Mouse (Mus musculus) spleen, adult 2 months (tissue): ENCODE measurements around the gene Sap30. TPM values are rescaled to one million over a fixed set of nuclear protein-coding genes. Genes with fewer than 3 reads are reported as not detected.

ENCODE experiments used
- DNase-seq, 2 experiments: peaks; one replicate each; pipeline versions ENCODE4 v3.0.0 to v3.0.0-alpha.2; 2012 to 2021; ENCODE audit warnings: low spot score in 2 of 2, low read depth in 1 of 2
- H3K27ac ChIP-seq: fragments of 200-500 bp; 2 replicates; pipeline ENCODE4 v1.5.1; 2012; ENCODE audit warnings: low read length, inconsistent platforms; ENCODE audit not compliant: insufficient read depth
- H3K27me3 ChIP-seq: fragments of 200-500 bp; 2 replicates; pipeline ENCODE4 v1.6.1; 2012; ENCODE audit warnings: mild to moderate bottlenecking, moderate library complexity, low read length, inconsistent platforms; ENCODE audit not compliant: control insufficient read depth, insufficient read depth
- H3K36me3 ChIP-seq: fragments of 200-500 bp; 2 replicates; pipeline ENCODE4 v1.6.1; 2012; ENCODE audit warnings: mild to moderate bottlenecking, low read length, inconsistent platforms; ENCODE audit not compliant: control insufficient read depth, insufficient read depth
- H3K4me1 ChIP-seq: fragments of 200-500 bp; 2 replicates; pipeline ENCODE4 v1.6.1; 2011; ENCODE audit warnings: inconsistent platforms; ENCODE audit not compliant: control insufficient read depth, insufficient read depth, insufficient read length
- H3K4me3 ChIP-seq: fragments of 200-500 bp; 2 replicates; pipeline ENCODE4 v1.5.1; 2011; ENCODE audit warnings: mild to moderate bottlenecking, inconsistent platforms; ENCODE audit not compliant: insufficient read depth, insufficient read length; ENCODE audit errors: extremely low read depth
- CTCF ChIP-seq: fragments of 200-500 bp; IDR thresholded peaks from 2 replicates; pipeline ENCODE4 v1.5.1; 2011; ENCODE audit warnings: mild to moderate bottlenecking, inconsistent platforms; ENCODE audit not compliant: insufficient read depth, insufficient read length, insufficient replicate concordance; ENCODE audit errors: extremely low read depth
- POLR2A ChIP-seq: fragments of 200-500 bp; IDR thresholded peaks from 2 replicates; pipeline ENCODE4 v1.6.1; 2011; ENCODE audit warnings: low read depth, low read length, inconsistent platforms
- WGBS: fragments of 180-500 bp; shearing (Covaris S2); methylation state at CpG from one replicate; pipeline ENCODE4 v1.1.7; 2018; 5-methylcytosine and 5-hydroxymethylcytosine counted together
- polyA plus RNA-seq: library from polyadenylated mRNA; depleted of rRNA; stranded (reverse); fragments of >200 nt; gene quantifications from 2 replicates; pipeline ENCODE4 v1.2.3, GENCODE M21; 2012; rRNA removed

Gene Sap30
- polyA plus RNA-seq, 1 experiment: 7.0 TPM

DNA sequence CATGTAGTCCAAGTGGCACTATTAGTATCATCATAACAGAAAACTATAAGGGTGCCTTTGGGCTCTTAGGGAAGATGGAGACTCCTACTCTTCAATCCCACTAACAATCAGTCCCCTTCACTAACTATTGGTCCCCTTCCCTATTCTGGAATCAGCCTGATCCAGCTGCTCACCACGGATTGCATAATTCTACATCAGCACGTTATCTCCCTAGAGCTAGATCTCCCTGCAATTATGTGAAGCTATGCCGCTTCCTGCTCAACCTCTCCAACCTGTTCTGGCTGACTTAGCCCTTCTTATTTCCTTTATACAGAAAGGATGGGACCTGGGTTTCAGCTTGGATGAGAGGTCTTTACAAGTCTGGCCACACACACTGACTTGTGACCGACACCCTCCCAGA is 44.4 kb downstream of the Sap30 start:
- TF ChIP-seq POLR2A (no peak), CTCF (no peak)
- H3K4me3 ChIP-seq: no peak overlapping the region
- WGBS: 68% methylated on average over 4 of the region's 4 CpGs
- H3K36me3 ChIP-seq: no peaks in the 10 kb centered on the region
- H3K27me3 ChIP-seq: no peaks in the 10 kb centered on the region
- DNase-seq: no peak
- no peaks in the 10 kb centered on the region for H3K4me1 ChIP-seq
- H3K27ac ChIP-seq: no peak overlapping the region

DNA sequence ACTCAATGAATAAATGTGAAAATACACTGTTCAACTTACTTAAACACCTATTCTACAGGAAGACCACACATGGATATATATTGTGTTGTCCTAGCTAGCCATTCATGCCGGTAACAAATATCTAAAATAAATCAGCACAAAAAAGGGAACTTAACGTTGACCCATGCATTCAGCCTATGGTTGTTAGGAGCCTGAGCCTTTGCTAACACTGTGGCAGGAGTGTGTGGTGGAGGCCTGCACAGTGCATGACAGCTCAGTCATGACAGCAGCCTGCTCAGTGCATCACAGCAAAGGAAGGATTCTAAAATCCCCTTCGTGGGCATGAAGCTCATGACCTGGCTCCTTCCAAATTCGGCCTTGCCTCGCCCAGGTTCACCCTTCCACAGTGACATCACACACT is 46.1 kb downstream of the Sap30 start:
- no peak overlapping the region for H3K27ac ChIP-seq
- TF ChIP-seq CTCF: no peak
- no peak for TF ChIP-seq POLR2A
- no peak overlapping the region for H3K4me3 ChIP-seq
- no peak for DNase-seq
- no peaks in the 10 kb centered on the region for H3K4me1 ChIP-seq
- H3K27me3 ChIP-seq: no peaks in the 10 kb centered on the region
- no peaks in the 10 kb centered on the region for H3K36me3 ChIP-seq
- WGBS: 47% methylated on average over 5 of the region's 5 CpGs

DNA sequence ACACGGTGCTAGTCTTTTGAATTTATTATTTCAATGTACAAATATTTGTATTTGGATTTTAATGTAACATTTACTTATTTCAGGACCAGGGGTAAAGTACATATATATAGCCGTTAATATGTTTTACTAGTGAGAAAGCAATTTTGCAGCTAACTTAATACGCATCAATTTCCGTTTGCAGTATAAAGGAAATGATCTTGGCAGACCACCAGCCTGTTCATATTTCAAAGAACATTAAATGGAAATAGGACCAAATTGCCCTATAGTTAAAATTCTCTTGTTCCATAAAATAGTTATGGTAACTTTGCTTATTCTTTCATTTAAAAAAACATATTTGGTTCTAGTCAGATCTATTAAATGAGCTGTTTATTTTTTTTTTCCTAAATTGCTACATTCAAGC is 46.5 kb downstream of the Sap30 start:
- WGBS: 23% methylated on average over 4 of the region's 4 CpGs
- TF ChIP-seq CTCF: no peak
- Histone ChIP-seq H3K27me3 (no peaks in the 10 kb centered on the region), H3K36me3 (no peaks in the 10 kb centered on the region), H3K27ac (no peak overlapping the region), H3K4me3 (no peak overlapping the region), H3K4me1 (no peaks in the 10 kb centered on the region)
- no peak for DNase-seq

DNA sequence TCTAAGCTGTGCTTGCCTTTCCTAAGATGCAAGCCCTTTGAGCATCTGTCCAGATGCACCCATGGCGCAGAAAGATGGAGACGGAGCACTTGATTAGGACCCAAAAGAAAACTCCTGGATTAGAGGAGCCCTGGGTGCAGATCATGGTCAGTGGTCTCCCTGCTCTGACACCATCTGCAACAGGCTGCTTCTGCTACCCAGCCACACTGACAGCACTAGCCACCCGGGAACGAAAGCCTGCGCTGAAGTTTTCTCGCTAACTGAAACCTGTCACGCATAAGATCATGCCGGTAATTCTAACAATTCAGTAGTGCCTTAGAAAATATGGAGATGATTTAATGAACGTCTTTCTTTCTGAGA is 51.2 kb downstream of the Sap30 start:
- H3K4me3 ChIP-seq: no peak overlapping the region
- WGBS: 61% methylated on average over 9 of the region's 9 CpGs
- no peaks in the 10 kb centered on the region for H3K4me1 ChIP-seq
- H3K27ac ChIP-seq: no peak overlapping the region
- no peaks in the 10 kb centered on the region for H3K27me3 ChIP-seq
- H3K36me3 ChIP-seq: no peaks in the 10 kb centered on the region
- TF ChIP-seq CTCF (no peak), POLR2A (no peak)
- no peak for DNase-seq

DNA sequence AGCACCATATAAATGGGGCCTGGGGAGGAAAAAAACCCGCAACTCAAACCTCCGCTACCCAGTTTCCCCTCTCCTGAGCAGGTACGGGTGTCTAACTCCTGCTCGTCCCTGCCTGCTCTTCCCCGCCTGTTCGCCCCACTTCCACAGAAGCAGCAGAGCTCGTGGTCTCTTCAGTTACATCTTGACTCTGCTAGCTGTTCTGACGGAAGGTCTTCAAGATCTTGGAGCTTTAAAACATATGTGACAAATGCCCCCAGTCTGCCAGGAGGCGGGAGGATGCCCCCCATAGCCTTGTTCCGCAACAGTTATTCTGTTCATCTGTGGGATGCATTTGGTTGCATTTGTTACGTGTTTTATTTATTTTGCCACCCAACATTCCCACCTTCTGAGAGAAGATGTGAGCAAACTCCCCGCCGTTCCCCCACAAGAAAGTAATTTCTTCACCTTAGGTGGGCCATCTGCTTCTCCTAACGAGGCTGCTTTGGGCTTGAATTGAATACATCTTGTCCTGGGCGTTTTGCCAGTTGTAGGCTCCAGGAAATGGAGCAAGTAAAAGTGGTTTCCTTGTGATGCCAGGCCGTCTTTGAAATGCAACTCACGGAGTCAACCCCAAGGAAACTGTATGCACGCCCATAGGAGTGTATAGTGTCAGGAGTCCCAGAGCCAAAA is 51.8 kb downstream of the Sap30 start:
- TF ChIP-seq POLR2A: no peak
- TF ChIP-seq CTCF: no peak
- WGBS: 17% methylated on average over 18 of the region's 18 CpGs
- H3K4me1 ChIP-seq: no peaks in the 10 kb centered on the region
- no peaks in the 10 kb centered on the region for H3K27me3 ChIP-seq
- H3K27ac ChIP-seq: no peak overlapping the region; the same call in 1 of the 2 replicates
- DNase-seq: no peak
- no peak overlapping the region for H3K4me3 ChIP-seq
- H3K36me3 ChIP-seq: no peaks in the 10 kb centered on the region

DNA sequence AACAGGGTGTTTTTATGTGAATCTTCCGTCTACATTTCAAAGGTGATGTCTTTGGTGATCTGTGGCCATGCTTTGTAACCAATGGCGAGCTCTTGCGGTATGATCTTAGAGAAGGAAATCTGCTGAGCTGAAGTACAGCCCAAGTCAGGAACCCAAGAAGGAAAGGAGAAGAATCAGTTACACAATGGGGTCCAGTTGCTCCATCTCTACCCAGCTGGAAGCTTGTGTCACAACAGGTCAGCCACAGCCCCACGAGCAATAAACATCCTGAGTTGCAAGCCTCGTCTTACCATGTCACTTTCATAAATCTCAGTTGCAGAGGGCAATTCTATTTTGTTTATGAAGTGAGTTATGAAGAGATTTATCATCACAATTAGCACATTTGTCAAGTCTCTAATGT is 54.9 kb downstream of the Sap30 start:
- WGBS: 59% methylated on average over 5 of the region's 5 CpGs
- no peak overlapping the region for H3K27ac ChIP-seq
- no peak for DNase-seq
- no peaks in the 10 kb centered on the region; the same call in 1 of the 2 replicates for H3K27me3 ChIP-seq
- TF ChIP-seq CTCF (no peak), POLR2A (no peak)
- no peaks in the 10 kb centered on the region for H3K36me3 ChIP-seq
- H3K4me3 ChIP-seq: no peak overlapping the region
- no peaks in the 10 kb centered on the region; the same call in 1 of the 2 replicates for H3K4me1 ChIP-seq

Other genes starting within 250 kb of the Sap30 start
- gene Hand2, start 166.9 kb downstream of the Sap30 start, polyA plus RNA-seq: 0.79 and 2.0 TPM in 2 replicates
- 0.14 and 0.16 TPM in 2 replicates for gene Scrg1, start 31.9 kb downstream of the Sap30 start, polyA plus RNA-seq
- gene Hmgb2, start 24.0 kb upstream of the Sap30 start, polyA plus RNA-seq: 14.5 and 14.8 TPM in 2 replicates
- gene Galnt7, start 165.2 kb upstream of the Sap30 start, polyA plus RNA-seq: 1.9 and 2.0 TPM in 2 replicates